Mouse (Mus musculus) thymus, postnatal 36 days (tissue): ENCODE measurements around the gene Lsamp.

Source experiments
- DNase-seq, 2 experiments: peaks; one replicate each; pipeline ENCODE4 v3.0.0; 2022; ENCODE audit warnings: mixed read lengths in 2 of 2

The Lsamp gene

DNA sequence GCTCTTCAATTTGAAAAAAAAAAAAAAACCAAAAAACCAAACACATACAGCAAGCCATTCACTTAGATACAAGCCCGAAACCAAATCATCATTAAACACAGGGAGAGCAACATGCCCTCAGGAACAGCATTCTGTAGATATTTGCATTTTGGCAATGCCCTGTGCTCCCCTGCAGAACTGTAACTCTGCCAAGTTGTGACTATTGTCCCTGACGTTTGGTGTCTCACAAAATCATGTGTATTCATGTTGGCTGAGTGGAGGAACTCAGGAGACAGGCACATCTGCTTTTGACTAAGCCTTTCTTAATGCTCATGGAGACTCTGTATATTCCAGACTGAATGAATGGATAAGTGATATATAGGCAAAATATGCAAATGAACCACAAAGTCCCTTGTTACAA is 724.4 kb downstream of the Lsamp start:
- no peak for DNase-seq

- DNase-seq: no peak
Measured at GRCm38 (mm10) chr16:40709574-40709973, 725.4 kb downstream of the Lsamp start.

DNA sequence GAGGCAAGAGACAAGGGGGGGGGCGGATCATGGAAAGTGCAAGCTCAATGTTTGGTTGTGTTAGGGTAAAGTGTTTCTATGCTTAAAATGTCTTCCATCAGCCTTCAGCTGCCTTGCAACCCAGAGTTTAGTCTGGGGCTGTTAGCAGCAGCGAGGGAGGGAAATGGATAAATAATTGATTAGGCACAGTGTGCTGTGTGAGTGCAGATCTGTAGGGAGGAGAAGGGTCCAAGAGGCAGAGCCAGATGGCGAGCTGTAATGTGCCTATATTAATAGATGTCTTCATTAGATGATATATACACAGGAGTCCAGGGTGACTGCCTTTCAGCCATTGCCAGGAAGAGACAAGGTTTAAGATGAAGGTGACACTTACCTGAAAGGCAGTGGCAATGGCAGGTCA is 725.9 kb downstream of the Lsamp start:
- DNase-seq: no peak

DNA sequence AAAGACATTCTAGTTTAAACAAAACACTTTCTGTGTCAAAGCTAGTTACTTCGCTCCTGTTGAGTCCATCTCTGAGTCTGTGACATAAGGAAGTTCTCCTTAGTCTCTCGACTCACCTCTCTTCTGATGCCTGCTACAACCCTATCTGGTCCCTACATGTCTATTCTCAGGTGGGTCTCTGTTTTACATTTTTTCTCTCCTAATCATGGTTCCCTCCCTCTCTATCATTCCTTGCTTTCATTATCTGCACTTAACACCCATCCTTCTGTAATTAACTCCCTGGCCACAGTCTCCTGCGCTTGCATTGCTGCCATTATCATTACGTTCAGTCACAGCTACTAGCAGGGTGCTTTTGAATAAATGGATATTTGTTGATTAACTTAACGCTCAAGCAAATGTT is 726.3 kb downstream of the Lsamp start:
- DNase-seq: no peak

- DNase-seq: no peak
Measured at GRCm38 (mm10) chr16:40713725-40714124, 729.6 kb downstream of the Lsamp start.

DNA sequence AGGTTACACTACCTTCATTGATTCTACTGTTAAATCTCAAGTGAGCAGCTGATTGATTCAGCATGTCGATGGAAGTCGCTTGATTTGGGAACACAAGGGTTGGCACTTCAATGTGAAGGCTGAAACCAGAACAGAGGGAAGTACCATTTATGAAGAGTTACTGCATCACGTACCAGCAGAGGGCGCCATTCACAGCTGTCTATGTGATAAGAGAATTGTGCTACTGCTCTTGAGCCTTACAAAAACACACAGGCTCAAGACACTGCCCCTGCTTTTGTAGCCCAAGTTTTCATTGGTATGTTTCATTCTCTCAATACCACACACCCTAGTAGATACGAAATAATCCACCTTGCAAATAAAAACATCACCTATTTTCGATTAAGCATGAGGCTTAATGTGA is 754.9 kb downstream of the Lsamp start:
- DNase-seq: no peak

DNA sequence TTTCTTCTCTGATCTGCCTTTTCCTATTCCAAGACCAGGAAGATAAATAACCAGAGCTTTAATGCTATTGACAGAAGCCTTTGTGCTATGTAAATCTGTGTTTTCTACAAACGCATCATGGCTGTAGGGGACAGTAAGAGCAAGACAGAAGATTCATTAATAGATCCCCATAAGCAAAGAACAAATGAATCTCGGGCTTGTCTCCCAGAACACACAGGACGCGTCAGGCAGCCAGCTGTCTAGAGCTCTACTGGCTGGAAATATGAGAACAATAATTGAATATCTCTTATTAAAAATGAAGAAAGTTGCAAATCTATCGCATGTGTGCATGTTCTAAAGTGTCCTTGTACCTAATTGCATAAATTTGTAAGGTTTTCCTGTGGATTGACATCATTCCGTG is 755.6 kb downstream of the Lsamp start:
- DNase-seq: no peak

DNA sequence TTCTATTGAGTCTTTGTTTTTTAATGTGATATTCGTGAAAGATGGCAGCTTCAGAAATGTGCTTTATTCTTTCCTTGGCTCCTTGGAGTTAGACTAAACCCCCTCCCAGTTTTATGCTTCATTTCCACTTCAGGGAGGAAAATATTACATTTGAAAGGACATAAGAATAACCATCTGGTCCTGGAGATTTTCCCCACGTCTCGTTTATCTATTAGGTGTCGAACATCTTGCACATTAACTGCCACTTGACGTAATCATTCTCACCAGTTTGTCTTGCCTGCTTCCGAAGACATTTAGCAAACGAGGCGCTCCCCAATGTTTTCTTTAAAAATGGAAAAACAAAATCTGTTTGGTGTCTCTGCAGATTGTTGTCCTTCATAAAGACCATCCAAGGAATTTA is 756.1 kb downstream of the Lsamp start:
- no peak for DNase-seq

DNA sequence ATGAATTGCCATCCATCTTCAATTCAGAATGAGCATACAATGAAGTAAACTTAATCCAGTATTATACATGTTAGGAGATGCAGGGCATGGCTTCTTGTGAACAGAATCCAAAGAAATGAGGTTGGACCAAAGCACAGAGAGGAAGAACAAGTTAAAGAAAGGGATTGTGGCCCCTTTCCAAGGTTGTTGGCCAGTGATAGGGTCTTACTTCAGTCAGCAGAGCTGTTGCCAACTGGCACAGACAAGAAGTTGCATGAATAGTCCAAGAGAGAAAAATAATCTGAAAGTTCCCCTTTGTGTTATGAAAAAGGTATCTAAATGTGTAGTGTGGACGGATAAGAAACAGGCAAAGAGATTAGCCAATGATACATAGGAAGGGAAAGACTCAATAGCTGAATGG is 843.0 kb downstream of the Lsamp start:
- DNase-seq: no peak

- no peak for DNase-seq
Measured at GRCm38 (mm10) chr16:40831536-40831935, 847.4 kb downstream of the Lsamp start.

- no peak for DNase-seq
Measured at GRCm38 (mm10) chr16:40841765-40842164, 857.6 kb downstream of the Lsamp start.

DNA sequence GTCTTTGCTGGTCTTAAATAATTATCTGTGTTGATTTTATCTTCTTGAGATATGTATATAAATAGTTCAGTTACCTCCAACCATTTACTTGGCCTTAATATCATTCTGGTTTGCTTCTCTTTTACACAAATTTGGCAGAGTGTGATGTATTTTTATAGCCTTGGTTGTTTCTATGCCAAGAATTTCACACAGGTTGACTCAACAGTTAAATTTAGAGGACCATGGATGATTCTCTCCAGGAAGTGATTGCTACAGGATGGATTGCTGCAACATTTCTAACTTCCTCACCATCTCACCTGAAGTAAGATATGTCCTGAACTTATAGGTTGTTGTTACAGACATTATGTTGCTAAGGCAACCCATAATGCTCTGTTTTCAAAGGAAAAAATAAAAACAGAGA is 882.6 kb downstream of the Lsamp start:
- DNase-seq: no peak

GRCm38 (mm10) chr16:40878301-40878700 is 894.1 kb downstream of the Lsamp start:
- DNase-seq: no peak

DNA sequence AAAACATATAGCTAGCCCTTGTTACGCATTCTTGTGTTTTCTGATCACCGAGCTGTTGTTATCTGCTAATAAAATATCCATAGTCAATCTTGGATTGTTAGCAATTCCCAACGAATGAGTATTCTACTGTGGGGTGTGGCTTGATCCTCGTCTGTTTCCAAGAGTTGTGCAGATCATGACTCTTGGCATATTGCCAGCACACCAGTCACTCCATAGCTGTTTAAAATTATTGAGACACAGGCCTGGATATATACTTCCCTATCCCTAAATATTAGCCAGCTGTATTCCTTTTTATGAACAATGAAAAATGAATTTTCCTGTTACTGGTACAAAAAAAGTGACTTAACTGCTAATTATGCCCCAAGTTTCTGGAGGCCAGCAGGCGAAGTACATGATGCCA is 897.8 kb downstream of the Lsamp start:
- no peak for DNase-seq

- no peak for DNase-seq
Measured at GRCm38 (mm10) chr16:40891338-40891737, 907.2 kb downstream of the Lsamp start.

DNA sequence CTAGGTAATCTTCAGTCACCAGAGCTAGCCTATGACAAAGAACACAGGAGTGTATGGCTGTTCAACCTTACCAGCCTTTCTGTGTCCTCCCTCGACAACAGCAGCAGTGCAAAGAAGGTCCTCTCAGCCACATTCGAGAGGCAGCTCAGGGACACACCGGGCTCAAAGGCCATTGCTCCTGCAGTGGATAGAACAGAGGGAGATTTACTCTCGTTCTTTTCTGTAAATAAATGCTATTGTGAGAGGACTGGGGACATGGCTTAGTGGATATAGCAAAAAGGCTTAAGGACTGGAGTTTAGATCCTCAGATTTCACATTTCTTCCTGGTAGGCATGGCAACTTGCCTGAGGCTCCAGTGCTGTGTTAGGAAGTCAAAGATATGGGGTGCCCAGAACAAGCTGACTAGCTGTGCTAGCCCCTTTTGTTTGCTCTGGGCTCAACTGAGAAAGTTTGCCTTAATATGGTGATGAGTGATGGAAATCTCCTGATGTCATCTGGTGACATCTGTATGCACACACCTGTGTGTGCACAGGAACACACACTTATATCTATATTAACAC is 913.7 kb downstream of the Lsamp start:
- DNase-seq: no peak

- no peak for DNase-seq
Measured at GRCm38 (mm10) chr16:40907892-40908291, 923.7 kb downstream of the Lsamp start.

DNA sequence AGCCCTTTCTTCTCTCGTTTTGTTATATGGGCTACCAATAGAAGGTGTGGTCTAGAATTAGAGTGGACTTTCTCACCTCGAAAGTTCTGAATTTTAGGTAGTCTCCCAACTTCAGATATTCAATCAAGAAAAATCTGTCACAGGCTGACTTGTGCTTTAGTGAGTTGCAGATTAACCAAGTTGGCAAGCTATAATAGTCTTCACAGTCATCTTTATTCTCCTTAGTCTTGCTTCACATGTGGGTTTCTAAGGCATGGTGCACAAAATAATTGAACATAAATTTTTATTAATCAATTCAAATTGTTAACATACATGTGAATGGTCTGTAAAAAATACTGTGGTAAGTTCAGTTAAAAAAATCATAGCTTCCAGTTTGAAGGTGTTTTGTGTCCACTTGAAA is 930.0 kb downstream of the Lsamp start:
- no peak for DNase-seq

- DNase-seq: no peak
Measured at GRCm38 (mm10) chr16:40930596-40930995, 946.4 kb downstream of the Lsamp start.

DNA sequence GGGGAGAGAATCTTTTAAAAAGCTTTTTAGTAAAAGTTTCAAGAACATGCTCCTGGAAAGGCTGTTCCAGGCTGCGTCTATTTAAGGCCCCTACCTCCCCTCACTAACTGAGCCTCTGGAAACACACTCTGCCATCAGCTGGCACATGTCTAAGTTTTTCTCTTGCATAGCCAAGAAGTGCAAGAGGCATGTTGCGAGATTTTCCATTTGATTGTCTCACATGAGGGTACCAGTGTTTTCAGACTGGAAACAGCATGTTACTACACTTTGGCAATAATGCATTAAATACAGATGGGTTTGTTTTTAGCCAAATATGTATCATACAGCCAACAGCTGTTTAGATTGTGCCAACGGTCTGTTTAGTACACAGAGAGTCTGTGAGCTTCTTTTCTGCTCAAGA is 958.1 kb downstream of the Lsamp start:
- no peak for DNase-seq

- no peak for DNase-seq
Measured at GRCm38 (mm10) chr16:40945834-40946233, 961.7 kb downstream of the Lsamp start.

- DNase-seq: no peak
Measured at GRCm38 (mm10) chr16:40948013-40948412, 963.9 kb downstream of the Lsamp start.

DNA sequence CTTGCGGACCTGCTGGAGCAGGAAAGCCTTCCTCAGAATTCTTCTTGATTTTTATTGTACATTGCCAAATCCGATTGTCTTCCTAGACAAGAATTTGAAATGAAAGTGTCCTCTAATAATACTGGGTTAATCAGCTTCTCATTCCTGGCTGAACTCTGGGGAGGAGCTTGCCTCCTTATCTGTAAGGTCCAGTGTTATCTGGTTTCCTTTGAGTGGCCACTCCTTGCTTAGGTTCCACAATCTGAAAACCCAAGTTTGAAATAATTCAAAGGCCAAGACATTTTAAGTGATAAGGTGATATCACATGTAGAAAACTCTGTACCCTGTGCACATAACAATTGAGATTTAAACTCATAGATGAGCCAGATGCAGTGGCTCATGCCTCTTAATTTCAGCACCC is 975.0 kb downstream of the Lsamp start:
- no peak for DNase-seq

- no peak for DNase-seq
Measured at GRCm38 (mm10) chr16:40960586-40960985, 976.4 kb downstream of the Lsamp start.

DNA sequence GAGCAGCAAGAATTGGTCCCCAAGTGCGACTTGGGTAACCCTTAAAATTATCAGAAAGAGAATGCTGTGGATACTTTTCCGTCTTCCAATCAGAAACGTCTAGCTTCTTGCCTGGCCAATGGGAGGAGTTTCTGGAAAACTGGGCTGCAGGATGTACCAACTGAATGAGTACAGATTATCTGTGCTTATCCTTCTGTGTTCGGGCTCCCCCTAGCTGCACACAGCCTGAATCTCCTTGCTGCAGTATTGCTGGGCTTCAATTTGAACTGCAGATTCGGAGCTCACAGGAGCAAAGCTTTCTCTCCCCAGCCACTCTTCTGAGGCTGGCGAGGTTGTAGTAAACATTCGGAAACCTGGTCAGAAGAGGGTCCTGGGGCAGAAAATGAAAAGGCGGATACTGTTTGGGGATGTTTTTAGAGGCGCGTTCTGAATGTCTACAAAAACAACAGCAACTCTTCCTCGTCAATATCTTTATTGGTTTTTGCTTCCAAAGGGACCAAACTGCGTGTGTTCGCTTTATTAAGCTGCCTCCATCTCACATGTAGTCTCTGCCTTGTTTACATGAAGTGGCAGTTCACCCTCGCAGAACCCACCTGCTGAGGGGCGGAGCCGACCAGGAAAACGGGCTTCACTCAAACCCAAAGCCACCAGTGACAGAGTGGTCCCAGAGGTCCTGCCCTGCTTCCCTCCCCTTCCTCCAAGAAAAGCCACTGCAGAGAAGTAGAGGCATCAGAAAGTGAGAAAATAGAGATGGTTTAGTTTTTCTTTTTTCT is 984.1 kb downstream of the Lsamp start:
- DNase-seq: no peak
